Mouse (Mus musculus): ENCODE results near the gene Zfp710. TPM values are rescaled to one million over a fixed set of nuclear protein-coding genes. Genes with fewer than 3 reads are reported as not detected.

The Zfp710 gene
- polyA plus RNA-seq, 1 experiment from 2014 or later = 5.9 TPM

- Histone ChIP-seq H3K4me3 (ENCODE audit: low read depth, low read length) (no peak overlapping the region), H3K4me1 (ENCODE audit: insufficient read depth) (peaks cover 34% of the 10 kb centered on the region), H3K36me3 (replicated peaks; ENCODE audit: insufficient read depth, low read length) (peaks cover 35% of the 10 kb centered on the region), H3K27me3 (ENCODE audit: insufficient read depth, low read length) (no peaks in the 10 kb centered on the region), H3K9ac (replicated peaks) (no peak overlapping the region), H3K4me2 (ENCODE audit: low read depth, low read length) (no peak overlapping the region), H3K9me3 (ENCODE audit: low read length) (no peaks in the 10 kb centered on the region), H3K27ac (ENCODE audit: low read depth) (no peak overlapping the region)
- WGBS (ENCODE audit: insufficient replicate concordance) = 88% methylated on average over 42 of the region's 42 CpGs
- ATAC-seq (no peak), DNase-seq (no peak)
- TF ChIP-seq CTCF (IDR thresholded peaks at IDR 0.05; ENCODE audit: low read depth) = no peak
- TF ChIP-seq EP300 (IDR thresholded peaks at IDR 0.05; ENCODE audit: low read depth) = no peak
Measured at GRCm38 (mm10) chr7:80081586-80082554, 57.3 kb downstream of the Zfp710 start.

GRCm38 (mm10) chr7:80084484-80084931 lies 59.9 kb downstream of the Zfp710 start:
- TF ChIP-seq CTCF (IDR thresholded peaks at IDR 0.05; ENCODE audit: low read depth) = peak; percentile 90
- no peak for TF ChIP-seq EP300 (IDR thresholded peaks at IDR 0.05; ENCODE audit: low read depth)
- Histone ChIP-seq H3K4me2 (ENCODE audit: low read depth, low read length) (no peak overlapping the region), H3K27me3 (ENCODE audit: insufficient read depth, low read length) (no peaks in the 10 kb centered on the region), H3K36me3 (replicated peaks; ENCODE audit: insufficient read depth, low read length) (peaks cover 48% of the 10 kb centered on the region), H3K4me3 (ENCODE audit: low read depth, low read length) (no peak overlapping the region), H3K27ac (ENCODE audit: low read depth) (no peak overlapping the region), H3K9ac (replicated peaks) (no peak overlapping the region), H3K4me1 (ENCODE audit: insufficient read depth) (peaks cover 13% of the 10 kb centered on the region), H3K9me3 (ENCODE audit: low read length) (no peaks in the 10 kb centered on the region)
- ATAC-seq = peak; percentile 24; the same call in 1 of the 2 replicates
- peak; percentile 85 for DNase-seq
- 55% methylated on average over 7 of the region's 7 CpGs for WGBS (ENCODE audit: insufficient replicate concordance)

GRCm38 (mm10) chr7:80085970-80086715 lies 61.5 kb downstream of the Zfp710 start:
- DNase-seq = no peak
- Histone ChIP-seq H3K9ac (replicated peaks) (no peak overlapping the region), H3K4me1 (ENCODE audit: insufficient read depth) (peaks cover 6% of the 10 kb centered on the region), H3K27me3 (ENCODE audit: insufficient read depth, low read length) (no peaks in the 10 kb centered on the region), H3K4me3 (ENCODE audit: low read depth, low read length) (no peak overlapping the region), H3K9me3 (ENCODE audit: low read length) (no peaks in the 10 kb centered on the region), H3K36me3 (replicated peaks; ENCODE audit: insufficient read depth, low read length) (peaks cover 61% of the 10 kb centered on the region), H3K4me2 (ENCODE audit: low read depth, low read length) (no peak overlapping the region), H3K27ac (ENCODE audit: low read depth) (no peak overlapping the region)
- WGBS (ENCODE audit: insufficient replicate concordance) = 89% methylated on average over 33 of the region's 33 CpGs
- TF ChIP-seq CTCF (IDR thresholded peaks at IDR 0.05; ENCODE audit: low read depth) = no peak
- TF ChIP-seq EP300 (IDR thresholded peaks at IDR 0.05; ENCODE audit: low read depth) = no peak
- ATAC-seq = no peak

GRCm38 (mm10) chr7:80088191-80088590 lies 63.6 kb downstream of the Zfp710 start:
- no peaks in the 10 kb centered on the region for H3K9me3 ChIP-seq (ENCODE audit: low read length)
- no peak overlapping the region for H3K4me3 ChIP-seq (ENCODE audit: low read depth, low read length)
- peaks cover 58% of the 10 kb centered on the region for H3K36me3 ChIP-seq (replicated peaks; ENCODE audit: insufficient read depth, low read length)
- DNase-seq (peak; percentile 63), ATAC-seq (peak; percentile 85)
- WGBS (ENCODE audit: insufficient replicate concordance) = 60% methylated on average over 9 of the region's 9 CpGs
- TF ChIP-seq EP300 (IDR thresholded peaks at IDR 0.05; ENCODE audit: low read depth) (no peak), CTCF (IDR thresholded peaks at IDR 0.05; ENCODE audit: low read depth) (no peak)
- H3K27ac ChIP-seq (ENCODE audit: low read depth) = peak overlapping the region; percentile 60
- no peak overlapping the region for H3K9ac ChIP-seq (replicated peaks)
- peaks cover 3% of the 10 kb centered on the region for H3K4me1 ChIP-seq (ENCODE audit: insufficient read depth)
- no peaks in the 10 kb centered on the region for H3K27me3 ChIP-seq (ENCODE audit: insufficient read depth, low read length)
- no peak overlapping the region for H3K4me2 ChIP-seq (ENCODE audit: low read depth, low read length)

GRCm38 (mm10) chr7:80090191-80091003 lies 65.8 kb downstream of the Zfp710 start:
- Histone ChIP-seq H3K4me2 (ENCODE audit: low read depth, low read length) (no peak overlapping the region), H3K9me3 (ENCODE audit: low read length) (no peaks in the 10 kb centered on the region), H3K4me3 (ENCODE audit: low read depth, low read length) (no peak overlapping the region), H3K4me1 (ENCODE audit: insufficient read depth) (no peaks in the 10 kb centered on the region; the same call in 1 of the 2 replicates), H3K27me3 (ENCODE audit: insufficient read depth, low read length) (no peaks in the 10 kb centered on the region), H3K9ac (replicated peaks) (no peak overlapping the region), H3K27ac (ENCODE audit: low read depth) (peak overlapping the region; percentile 41; the same call in 1 of the 2 replicates), H3K36me3 (replicated peaks; ENCODE audit: insufficient read depth, low read length) (peaks cover 68% of the 10 kb centered on the region)
- 87% methylated on average over 18 of the region's 18 CpGs for WGBS (ENCODE audit: insufficient replicate concordance)
- no peak for DNase-seq
- ATAC-seq = no peak
- no peak for TF ChIP-seq EP300 (IDR thresholded peaks at IDR 0.05; ENCODE audit: low read depth)
- TF ChIP-seq CTCF (IDR thresholded peaks at IDR 0.05; ENCODE audit: low read depth) = no peak

Data from liver, postnatal 0 days (tissue).